Mouse (Mus musculus) left cerebral cortex, postnatal 36 days (tissue): ENCODE measurements around the gene Ankrd34a. TPM values are rescaled to one million over a fixed set of nuclear protein-coding genes. Genes with fewer than 3 reads are reported as not detected.

ENCODE experiments used
- DNase-seq, 2 experiments: peaks; one replicate each; pipeline ENCODE4 v3.0.0; 2021 to 2022; ENCODE audit warnings: low spot score in 2 of 2, mixed read lengths in 1 of 2
- intact Hi-C: fragments of 180-260 bp; cut with DNase I; formaldehyde crosslinking; loops from one replicate; pipeline ENCODE4 v1.15.1; 2025
- total RNA-seq, 2 experiments: library from RNA; stranded (reverse); gene quantifications; 2 replicates each; pipeline ENCODE4 v1.2.3; 2021

The Ankrd34a gene
- total RNA-seq, 2 experiments from 2014 or later, result 68.9 to 75.7 TPM

GRCm38 (mm10) chr3:96576690-96577541, 19.5 kb upstream of the Ankrd34a start, which contains the start of gene Gm16253:
TSS of gene Gm16253 (plus strand) at chr3:96576984.
- peak; percentile 89 to 91 for DNase-seq
- intact Hi-C loops, result loop anchor here (2.0 kb wide), 1 partner anchor 20 kb away; the partner anchor contains the start of gene Ankrd34a

GRCm38 (mm10) chr3:96577566-96577965, 18.9 kb upstream of the Ankrd34a start:
- DNase-seq, result no peak
- intact Hi-C loops, result loop anchor here (2.0 kb wide), 1 partner anchor 19 kb away; the partner anchor contains the start of gene Ankrd34a

DNA sequence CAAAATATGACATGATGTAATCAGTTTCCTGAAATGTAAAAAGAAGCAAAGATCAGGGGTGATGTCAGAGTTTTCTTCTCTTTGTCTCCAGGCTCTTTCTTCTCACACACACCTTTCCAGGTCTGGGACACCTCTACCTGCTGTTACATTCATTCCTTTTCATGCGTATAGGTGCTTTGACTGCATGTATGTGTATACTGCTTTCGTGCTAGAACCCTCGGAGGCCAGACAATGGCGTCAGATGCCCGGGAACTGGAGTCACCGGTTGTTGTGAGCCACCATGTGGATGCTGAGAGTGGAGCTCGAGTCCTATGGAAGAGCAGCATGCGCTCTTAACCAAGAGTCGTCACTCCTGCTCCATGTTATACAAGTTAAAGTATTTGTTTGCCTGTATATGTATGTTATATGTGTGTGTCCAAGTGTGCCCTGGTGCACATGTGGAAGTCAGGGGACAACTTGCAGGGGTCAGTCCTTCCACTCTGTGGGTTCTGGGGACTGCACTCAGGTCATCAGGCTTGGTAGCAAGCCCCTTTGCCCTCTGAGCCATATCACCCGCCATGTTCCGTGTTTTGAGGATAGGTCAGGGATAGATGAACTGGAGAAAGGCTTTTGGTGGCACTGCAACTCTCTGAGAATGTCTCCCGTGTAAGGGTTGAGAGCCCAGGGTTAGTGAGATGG, 17.7 kb upstream of the Ankrd34a start:
- DNase-seq, result no peak
- intact Hi-C loops, result no loop called here

DNA sequence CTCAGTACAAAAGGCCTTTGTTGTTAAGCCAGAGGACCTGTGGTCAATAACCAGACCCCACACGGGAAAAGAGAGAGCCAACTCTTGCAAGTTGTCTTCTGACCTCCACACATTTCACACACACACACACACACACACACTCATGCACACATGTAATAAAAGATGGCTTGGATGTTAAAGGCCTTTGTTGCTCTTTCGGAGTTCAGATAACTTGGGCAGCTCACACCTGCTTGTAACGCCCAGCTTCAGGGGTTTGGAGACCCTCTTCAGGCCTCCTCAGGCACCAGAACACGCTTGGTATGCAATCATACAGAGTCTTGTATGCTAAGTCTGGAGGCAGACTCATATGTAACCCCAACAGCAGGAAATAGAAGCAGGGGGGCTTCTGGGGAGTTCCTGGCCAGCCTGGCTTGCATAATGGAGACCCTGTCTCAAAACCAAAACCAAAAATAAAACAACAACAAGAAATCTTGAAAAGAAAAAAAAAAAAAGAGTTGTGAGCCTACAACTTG, 17.1 kb upstream of the Ankrd34a start:
- intact Hi-C loops, result no loop called here
- DNase-seq, result no peak

DNA sequence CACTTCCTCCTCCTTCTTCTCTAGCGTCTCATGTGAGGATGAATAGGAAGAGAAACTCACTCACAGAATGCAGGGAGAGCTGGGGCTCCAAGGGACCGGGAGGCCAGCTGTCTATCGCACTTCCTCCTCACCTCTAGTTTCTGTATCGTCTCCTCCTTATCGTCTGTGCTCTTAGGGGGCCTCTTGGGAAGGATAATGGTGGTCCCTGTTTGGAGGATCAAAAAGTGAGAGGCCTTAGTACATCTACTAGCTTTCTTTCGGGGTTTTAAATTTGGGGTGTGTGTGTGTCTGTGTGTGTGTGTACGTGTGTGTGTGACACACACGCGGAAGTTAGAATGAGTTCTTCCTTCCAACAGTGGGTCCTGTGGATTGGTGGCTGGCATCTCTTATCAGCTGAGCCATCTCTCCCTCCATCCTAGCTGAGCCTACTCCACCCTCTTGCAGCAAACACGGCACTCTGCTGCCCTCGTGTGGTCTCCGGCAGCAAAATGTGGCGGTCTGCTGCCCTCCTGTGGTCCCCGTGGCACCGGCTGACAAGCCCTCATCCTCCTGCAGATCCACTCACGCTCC, 16.5 kb upstream of the Ankrd34a start:
- intact Hi-C loops, result loop anchor here (1.0 to 10.0 kb wide), 2 partner anchors 29 to 55 kb away; partner anchors contain the start of genes Gm42957 and Pex11b
- peak; percentile 89 to 93 for DNase-seq

GRCm38 (mm10) chr3:96581141-96581540, 15.3 kb upstream of the Ankrd34a start:
- DNase-seq, result no peak
- intact Hi-C loops, result loop anchor here (10.0 kb wide), 1 partner anchor 54 kb away; the partner anchor contains the start of genes Gm42957 and Pex11b

DNA sequence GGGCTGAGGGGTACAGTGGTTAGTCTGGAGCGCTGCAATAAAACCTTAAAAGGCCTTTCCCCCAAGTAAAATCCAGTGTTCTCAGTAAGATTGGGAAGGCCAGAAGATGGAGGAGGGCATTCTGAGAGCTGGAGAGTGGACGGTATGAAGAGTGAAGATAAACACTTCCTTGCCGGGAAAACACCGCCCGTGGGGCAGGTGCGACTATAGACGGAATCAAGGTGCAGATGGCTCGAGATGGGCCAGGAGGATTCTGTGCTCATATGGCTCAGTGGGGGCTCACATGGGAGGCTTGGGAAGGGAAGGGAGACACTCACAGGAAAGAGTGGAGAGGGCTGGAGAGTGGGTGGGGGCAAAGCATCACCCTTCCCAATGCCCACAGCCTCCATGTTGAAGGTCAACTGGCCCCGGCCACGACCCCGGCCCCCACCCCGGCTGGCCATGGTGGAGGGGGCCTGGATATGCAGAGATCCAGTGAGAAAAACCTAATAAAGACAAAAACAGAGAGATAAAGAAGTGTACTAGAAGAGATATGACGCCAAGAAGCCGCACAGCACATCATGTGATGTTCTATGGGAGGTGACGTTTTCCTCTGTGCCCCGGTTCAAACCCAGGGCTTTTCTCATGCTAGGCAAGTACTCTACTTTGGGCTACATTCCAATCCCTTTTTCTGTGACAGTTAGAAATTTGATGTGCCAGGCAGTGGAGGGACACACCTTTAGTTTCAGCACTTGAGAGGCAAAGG, 14.5 kb upstream of the Ankrd34a start:
- intact Hi-C loops, result loop anchor here (10.0 kb wide), 1 partner anchor 53 kb away; the partner anchor contains the start of genes Gm42957 and Pex11b
- DNase-seq, result no peak

- intact Hi-C loops, result loop anchor here (10.0 kb wide), 1 partner anchor 51 kb away; the partner anchor contains the start of genes Gm42957 and Pex11b
- DNase-seq, result no peak
Measured at GRCm38 (mm10) chr3:96583386-96583785, 13.1 kb upstream of the Ankrd34a start.

GRCm38 (mm10) chr3:96590657-96591056, 5.8 kb upstream of the Ankrd34a start:
- no peak for DNase-seq
- intact Hi-C loops, result no loop called here

GRCm38 (mm10) chr3:96593374-96593773, 3.1 kb upstream of the Ankrd34a start:
- intact Hi-C loops, result no loop called here
- no peak for DNase-seq

- peak; percentile 94 to 95 for DNase-seq
- intact Hi-C loops, result no loop called here
Measured at GRCm38 (mm10) chr3:96593790-96594560, 2.5 kb upstream of the Ankrd34a start, which contains the start of gene Polr3gl. TSS of gene Polr3gl (minus strand) at chr3:96594181.

DNA sequence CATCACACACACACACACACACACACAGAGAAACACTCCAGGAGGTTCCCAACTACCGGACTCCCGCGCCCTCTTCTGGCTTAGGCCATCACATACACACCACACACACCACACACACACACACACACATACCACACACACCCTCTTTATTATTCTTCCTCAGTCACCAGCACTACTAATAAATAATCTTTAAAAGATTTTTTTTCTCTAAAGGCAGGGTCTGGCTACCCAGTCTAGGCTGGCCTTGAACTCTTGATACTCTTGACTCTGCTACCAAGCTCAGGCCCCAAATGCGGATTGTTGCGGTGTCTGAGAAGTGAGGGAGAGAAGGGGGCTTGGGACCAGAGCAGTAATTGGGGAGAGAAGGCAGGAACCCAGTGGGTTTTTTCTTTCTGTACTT, 1.6 kb upstream of the Ankrd34a start:
- intact Hi-C loops, result loop anchor here (5.0 kb wide), 2 partner anchors 318 to 333 kb away; partner anchors contain the start of gene Hist2h4

DNA sequence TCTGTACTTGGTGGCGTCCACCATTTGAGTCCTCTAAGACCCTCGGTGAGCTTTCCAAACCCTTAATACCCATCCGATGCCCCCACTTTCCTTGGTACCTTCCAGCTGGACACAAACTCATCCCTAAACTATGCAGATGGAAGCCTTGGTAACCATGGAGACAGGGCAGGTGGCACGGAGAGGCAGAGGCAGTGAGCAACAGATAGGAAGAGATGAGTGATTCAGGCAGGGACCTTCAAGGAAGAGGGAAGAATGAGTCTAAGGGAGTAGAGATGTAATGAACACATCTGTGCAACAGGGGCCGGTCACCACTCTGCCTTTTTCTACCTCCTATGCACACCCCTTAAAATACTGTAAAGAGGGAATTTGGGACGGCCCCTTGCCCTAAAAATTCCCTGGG, 775 bp upstream of the Ankrd34a start:
- intact Hi-C loops, result loop anchor here (2.0 to 5.0 kb wide), 3 partner anchors 19 to 333 kb away; partner anchors contain the start of genes Gm16253 and Hist2h4
- DNase-seq, result peak; percentile 50 to 56

More for the DNA sequence above, 1.6 kb upstream of the Ankrd34a start:
- DNase-seq, result no peak

DNA sequence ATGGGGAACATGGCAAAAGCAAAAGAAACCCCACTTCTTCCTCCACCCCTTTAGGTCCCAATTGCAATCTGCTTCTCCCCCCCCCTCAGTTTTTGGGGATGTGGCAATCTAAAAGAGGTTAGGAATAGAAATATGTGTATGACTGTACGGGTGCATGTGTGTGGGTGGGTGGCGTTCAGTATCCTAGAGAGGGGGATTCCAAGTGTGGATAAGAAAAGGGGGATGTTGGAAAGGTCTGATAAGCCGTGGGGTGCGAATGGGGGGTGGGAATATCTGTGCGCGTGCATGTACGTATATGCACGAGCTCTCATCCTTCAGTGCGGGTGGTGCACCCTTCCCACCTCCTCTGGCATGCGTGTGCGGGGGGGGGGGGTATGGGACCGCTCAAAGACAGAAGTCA, 419 bp downstream of the Ankrd34a start:
- intact Hi-C loops, result loop anchor here (2.0 to 5.0 kb wide), 3 partner anchors 20 to 335 kb away; partner anchors contain the start of genes Gm16253 and Hist2h4
- DNase-seq, result peak in 1 of 2 experiments; percentile 52

DNA sequence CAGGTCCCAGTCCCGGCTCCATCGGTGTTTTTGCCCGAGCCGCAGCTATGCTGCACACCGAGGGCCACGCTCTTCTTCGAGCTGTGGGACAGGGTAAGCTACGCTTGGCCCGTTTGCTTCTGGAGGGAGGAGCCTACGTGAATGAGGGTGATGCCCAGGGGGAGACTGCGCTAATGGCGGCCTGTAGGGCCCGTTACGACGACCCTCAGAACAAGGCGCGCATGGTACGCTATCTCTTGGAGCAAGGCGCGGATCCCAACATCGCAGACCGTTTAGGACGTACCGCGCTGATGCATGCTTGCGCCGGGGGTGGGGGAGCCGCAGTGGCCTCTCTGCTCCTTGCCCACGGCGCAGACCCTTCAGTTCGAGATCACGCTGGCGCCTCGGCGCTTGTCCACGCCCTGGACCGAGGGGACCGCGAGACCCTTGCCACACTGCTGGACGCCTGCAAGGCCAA, 1.0 kb downstream of the Ankrd34a start:
- intact Hi-C loops, result loop anchor here (2.0 to 5.0 kb wide), 3 partner anchors 21 to 335 kb away; partner anchors contain the start of genes Gm16253 and Hist2h4
- DNase-seq, result peak; percentile 50 to 67

DNA sequence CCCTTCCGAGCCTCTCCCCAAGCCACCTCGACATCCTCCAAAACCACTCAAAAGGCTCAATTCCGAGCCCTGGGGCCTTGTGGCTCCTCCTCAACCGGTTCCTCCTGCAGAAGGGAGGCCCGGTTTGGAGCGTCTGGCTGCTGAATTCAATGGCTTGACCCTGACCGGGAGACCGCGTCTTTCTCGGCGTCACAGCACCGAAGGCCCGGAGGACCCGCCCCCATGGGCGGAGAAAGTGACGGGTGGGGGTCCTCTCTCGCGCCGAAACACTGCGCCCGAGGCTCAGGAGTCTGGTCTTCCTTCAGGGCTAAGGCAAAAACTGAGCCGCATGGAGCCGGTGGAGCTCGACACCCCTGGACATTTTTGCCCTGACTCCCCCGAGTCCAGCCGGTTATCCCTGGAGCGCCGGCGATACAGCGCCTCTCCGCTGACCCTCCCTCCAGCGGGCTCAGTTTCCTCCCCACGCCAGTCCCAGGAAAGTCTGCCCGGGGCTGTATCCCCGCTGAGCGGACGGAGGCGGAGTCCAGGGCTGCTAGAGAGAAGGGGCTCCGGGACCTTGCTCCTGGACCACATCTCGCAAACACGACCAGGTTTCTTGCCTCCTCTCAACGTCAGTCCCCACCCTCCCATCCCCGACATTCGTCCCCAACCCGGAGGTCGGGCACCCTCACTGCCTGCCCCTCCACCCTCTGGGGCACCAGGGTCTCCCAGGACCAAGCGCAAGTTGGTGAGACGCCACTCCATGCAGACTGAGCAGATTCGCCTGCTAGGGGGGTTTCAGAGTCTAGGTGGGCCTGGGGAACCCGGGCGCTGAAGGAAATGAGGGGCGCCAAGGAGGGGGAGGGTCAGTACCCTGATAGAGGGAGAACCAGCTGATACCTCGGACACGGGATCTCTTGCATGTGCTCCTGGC, 2.0 kb downstream of the Ankrd34a start:
- intact Hi-C loops, result loop anchor here (2.0 to 5.0 kb wide), 3 partner anchors 98 to 336 kb away; partner anchors contain the start of gene Hist2h4
- DNase-seq, result peak; percentile 61 to 63

DNA sequence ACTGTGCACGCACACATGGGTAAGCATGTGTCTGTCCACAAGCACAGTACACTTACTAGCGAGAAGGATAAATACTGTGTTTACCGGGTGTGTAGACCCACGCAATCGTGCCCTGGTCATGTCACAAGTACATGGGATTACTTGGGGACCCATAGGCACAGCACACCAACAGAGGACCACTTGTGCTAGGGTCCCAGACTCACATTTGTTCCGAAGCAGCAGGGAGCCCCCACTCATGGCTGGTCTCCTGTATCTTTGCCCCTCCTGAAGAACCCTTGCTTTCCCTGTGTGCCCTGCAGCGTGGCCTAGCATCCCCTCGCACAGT, 2.6 kb downstream of the Ankrd34a start:
- intact Hi-C loops, result loop anchor here (2.0 to 5.0 kb wide), 3 partner anchors 98 to 337 kb away; partner anchors contain the start of gene Hist2h4
- DNase-seq, result no peak
